In genomic region chr6:99377131-99377530, GRCm38 (mm10) we compare ENCODE assay signal across 11 mouse cellular contexts.
DNase-seq lines count a peak whose midpoint lies in the region; ATAC-seq lines count a peak whose summit lies in the region.
"Had no signal": no experiment of that assay in that cellular context is flagged by ENCODE, and none has a peak within 500 bp of the region (broad histone marks: within the 10 kb centered on the region; RNA-seq: fewer than 3 reads in every experiment).

No protein-coding gene starts in this region.

- no peak overlapping the region for H3K9ac ChIP-seq in heart, embryonic 12.5 days
- H3K9ac ChIP-seq in limb, embryonic 13.5 days, result 0 out of 2 replicates have a peak overlapping the region, but pooled peaks have one; percentile 13
- H3K9ac ChIP-seq in kidney, embryonic 14.5 days (ENCODE audit: low read depth, low read length), result no peak overlapping the region
- H3K9ac ChIP-seq: liver, embryonic 15.5 days had no signal

- 49% methylated on average over 2 of the region's 2 CpGs for WGBS in heart, embryonic 12.5 days
- WGBS in limb, embryonic 13.5 days, result 34% methylated on average over 2 of the region's 2 CpGs
- 45% methylated on average over 2 of the region's 2 CpGs for WGBS in limb, embryonic 10.5 days
- WGBS in embryonic facial prominence, embryonic 10.5 days, result 62% methylated on average over 2 of the region's 2 CpGs
- WGBS in kidney, embryonic 14.5 days, result 58% methylated on average over 2 of the region's 2 CpGs

- no peak for ATAC-seq in heart, embryonic 12.5 days (ENCODE audit: insufficient number of reproducible peaks, low FRiP score)
- no peak for ATAC-seq in limb, embryonic 13.5 days (ENCODE audit: low FRiP score, low read depth)
- no peak for ATAC-seq in kidney, embryonic 14.5 days (ENCODE audit: low FRiP score, low TSS enrichment)

- DNase-seq in heart, adult 9 months (ENCODE audit: low spot score in 2 of 2), result no peak
- no peak for DNase-seq in limb, embryonic 10.5 days (ENCODE audit: low spot score)
- DNase-seq in embryonic facial prominence, embryonic 10.5 days (ENCODE audit: low spot score), result no peak
- no peak for DNase-seq in ovary, postnatal 10 days (ENCODE audit: low spot score)
- DNase-seq: kidney, postnatal 25 days; right cerebral cortex, postnatal 4 days had no signal

- no peaks in the 10 kb centered on the region for H3K36me3 ChIP-seq in heart, embryonic 12.5 days
- no peaks in the 10 kb centered on the region for H3K36me3 ChIP-seq in limb, embryonic 13.5 days
- no peaks in the 10 kb centered on the region for H3K36me3 ChIP-seq in limb, embryonic 10.5 days
- peaks cover 11% of the 10 kb centered on the region; the same call in 1 of the 2 replicates for H3K36me3 ChIP-seq in embryonic facial prominence, embryonic 10.5 days (replicated peaks)
- no peaks in the 10 kb centered on the region for H3K36me3 ChIP-seq in kidney, embryonic 14.5 days (ENCODE audit: control insufficient read depth, insufficient read depth, low read length)
- H3K36me3 ChIP-seq: liver, embryonic 15.5 days had no signal

- 0 out of 2 replicates have a peak overlapping the region, but pooled peaks have one; percentile 11 for H3K27ac ChIP-seq in heart, embryonic 12.5 days (ENCODE audit: poor library complexity, severe bottlenecking)
- H3K27ac ChIP-seq in limb, embryonic 13.5 days, result no peak overlapping the region
- H3K27ac ChIP-seq in limb, embryonic 10.5 days, result no peak overlapping the region
- peak overlapping the region; percentile 45 for H3K27ac ChIP-seq in brown adipose tissue, adult 24 weeks (replicated peaks; ENCODE audit: low read depth, low read length)
- H3K27ac ChIP-seq in embryonic facial prominence, embryonic 10.5 days (replicated peaks), result peak overlapping the region; percentile 45
- no peak overlapping the region for H3K27ac ChIP-seq in kidney, embryonic 14.5 days (ENCODE audit: low read depth, low read length)
- H3K27ac ChIP-seq: liver, embryonic 15.5 days had no signal

- no peaks in the 10 kb centered on the region for H3K9me3 ChIP-seq in heart, embryonic 12.5 days (replicated peaks)
- H3K9me3 ChIP-seq in limb, embryonic 13.5 days, result no peaks in the 10 kb centered on the region
- H3K9me3 ChIP-seq in limb, embryonic 10.5 days (replicated peaks), result no peaks in the 10 kb centered on the region
- no peaks in the 10 kb centered on the region for H3K9me3 ChIP-seq in embryonic facial prominence, embryonic 10.5 days
- H3K9me3 ChIP-seq in kidney, embryonic 14.5 days (ENCODE audit: control insufficient read depth, low read length), result no peaks in the 10 kb centered on the region
- H3K9me3 ChIP-seq: liver, embryonic 15.5 days had no signal

- no peak overlapping the region for H3K4me3 ChIP-seq in heart, embryonic 12.5 days
- no peak overlapping the region for H3K4me3 ChIP-seq in limb, embryonic 13.5 days
- no peak overlapping the region for H3K4me3 ChIP-seq in limb, embryonic 10.5 days
- no peak overlapping the region for H3K4me3 ChIP-seq in brown adipose tissue, adult 24 weeks (ENCODE audit: insufficient read depth, low read depth, low read length)
- no peak overlapping the region for H3K4me3 ChIP-seq in embryonic facial prominence, embryonic 10.5 days
- H3K4me3 ChIP-seq in kidney, embryonic 14.5 days (ENCODE audit: low read length), result no peak overlapping the region
- H3K4me3 ChIP-seq: liver, embryonic 15.5 days had no signal

- no peaks in the 10 kb centered on the region for H3K27me3 ChIP-seq in heart, embryonic 12.5 days (replicated peaks)
- H3K27me3 ChIP-seq in limb, embryonic 13.5 days, result 0 out of 2 replicates have a peak, but pooled peaks cover 3% of the 10 kb centered on the region
- peaks cover 5% of the 10 kb centered on the region for H3K27me3 ChIP-seq in limb, embryonic 10.5 days (ENCODE audit: low read depth, poor library complexity, severe bottlenecking)
- H3K27me3 ChIP-seq in embryonic facial prominence, embryonic 10.5 days (replicated peaks; ENCODE audit: low read depth, poor library complexity, severe bottlenecking), result no peaks in the 10 kb centered on the region
- H3K27me3 ChIP-seq in kidney, embryonic 14.5 days (ENCODE audit: control insufficient read depth, insufficient read depth, low read length), result no peaks in the 10 kb centered on the region; the same call in 1 of the 2 replicates
- H3K27me3 ChIP-seq: liver, embryonic 15.5 days had no signal

- no peak overlapping the region for H3K4me2 ChIP-seq in heart, embryonic 12.5 days
- no peak overlapping the region for H3K4me2 ChIP-seq in limb, embryonic 13.5 days (replicated peaks)
- no peak overlapping the region for H3K4me2 ChIP-seq in kidney, embryonic 14.5 days (replicated peaks; ENCODE audit: low read depth, low read length)
- H3K4me2 ChIP-seq: liver, embryonic 15.5 days had no signal

- H3K4me1 ChIP-seq in heart, embryonic 12.5 days (replicated peaks), result peaks cover 35% of the 10 kb centered on the region
- H3K4me1 ChIP-seq in limb, embryonic 13.5 days, result peaks cover 65% of the 10 kb centered on the region
- peaks cover 58% of the 10 kb centered on the region for H3K4me1 ChIP-seq in limb, embryonic 10.5 days
- H3K4me1 ChIP-seq in brown adipose tissue, adult 24 weeks (ENCODE audit: control insufficient read depth, insufficient read depth, insufficient read length, low read length), result peaks cover 44% of the 10 kb centered on the region
- peaks cover 50% of the 10 kb centered on the region for H3K4me1 ChIP-seq in embryonic facial prominence, embryonic 10.5 days
- peaks cover 38% of the 10 kb centered on the region for H3K4me1 ChIP-seq in kidney, embryonic 14.5 days (ENCODE audit: control insufficient read depth, insufficient read depth, low read length)

Comparison
In these comparisons a context has a peak if more than half of its experiments do, and no peak if none do; other contexts are left out.
1. H3K27ac ChIP-seq: peak in heart, embryonic 12.5 days (single experiment), brown adipose tissue, adult 24 weeks (single experiment) and embryonic facial prominence, embryonic 10.5 days (single experiment); none in limb, embryonic 13.5 days (single experiment), limb, embryonic 10.5 days (single experiment) and kidney, embryonic 14.5 days (single experiment).